Mouse (Mus musculus) erythroblast, embryonic 14.5 days (primary cell): Measurements from ENCODE around the gene Rexo5. TPM values are rescaled to one million over a fixed set of nuclear protein-coding genes. Genes with fewer than 3 reads are reported as not detected.

Experiments used
- H3K27me3 ChIP-seq: 2 replicates; pipeline ENCODE4 v1.6.1; 2012; ENCODE audit warnings: inconsistent platforms; ENCODE audit not compliant: control insufficient read depth
- H3K36me3 ChIP-seq: 2 replicates; pipeline ENCODE4 v1.6.1; 2012; ENCODE audit warnings: mild to moderate bottlenecking, inconsistent platforms; ENCODE audit not compliant: control insufficient read depth
- H3K4me1 ChIP-seq: 2 replicates; pipeline ENCODE4 v1.6.1; 2012; ENCODE audit warnings: inconsistent platforms; ENCODE audit not compliant: control insufficient read depth
- H3K4me3 ChIP-seq: replicated peaks from 2 replicates; pipeline ENCODE3; 2012; ENCODE audit warnings: moderate library complexity, mild to moderate bottlenecking, inconsistent platforms
- H3K9me3 ChIP-seq: 2 replicates; pipeline ENCODE4 v1.6.1; 2012; ENCODE audit warnings: low read length, inconsistent platforms, mixed read lengths; ENCODE audit not compliant: control insufficient read depth
- GATA1 ChIP-seq: IDR thresholded peaks from 2 replicates; pipeline ENCODE4 v1.6.1; 2012; ENCODE audit warnings: low read length, inconsistent platforms, mixed read lengths
- TAL1 ChIP-seq: IDR thresholded peaks from 3 replicates; pipeline ENCODE4 v1.6.1; 2012; ENCODE audit warnings: low read length, inconsistent platforms, mixed read lengths
- polyA plus RNA-seq: library from polyadenylated mRNA; stranded (reverse); fragments of >175 nt; gene quantifications from 2 replicates; pipeline ENCODE4 v1.2.3, GENCODE M21; 2012

Rexo5 gene
- polyA plus RNA-seq, 1 experiment = 0.24 TPM

GRCm38 (mm10) chr7:119808723-119809122 lies 14.9 kb downstream of the Rexo5 start:
- Histone ChIP-seq H3K27me3 (no peaks in the 10 kb centered on the region), H3K36me3 (peaks cover 57% of the 10 kb centered on the region), H3K4me3 (no peak overlapping the region)

DNA sequence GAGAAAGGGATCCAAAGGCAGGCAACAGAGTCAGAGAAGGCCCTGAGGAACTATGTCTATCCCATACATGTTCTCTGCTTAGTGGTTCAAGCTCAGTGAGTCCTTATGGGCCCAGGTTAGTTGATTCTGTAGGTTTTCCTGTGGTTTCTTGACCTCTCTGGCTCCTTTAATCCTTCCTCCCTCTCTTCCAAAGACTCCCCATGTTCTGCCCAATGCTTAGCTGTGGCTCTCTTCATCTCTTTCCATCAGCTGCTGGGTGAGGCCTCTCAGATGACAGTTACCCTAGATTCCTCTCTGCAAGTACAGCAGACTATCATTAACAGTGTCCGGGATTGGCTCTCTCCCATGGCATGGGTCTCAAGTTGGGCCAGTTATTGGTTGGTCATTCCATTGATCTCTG lies 41.6 kb downstream of the Rexo5 start:
- H3K4me1 ChIP-seq = no peaks in the 10 kb centered on the region
- no peaks in the 10 kb centered on the region for H3K27me3 ChIP-seq
- TF ChIP-seq GATA1 (no peak), TAL1 (no peak)
- no peaks in the 10 kb centered on the region for H3K9me3 ChIP-seq
- peaks cover 29% of the 10 kb centered on the region for H3K36me3 ChIP-seq
- no peak overlapping the region for H3K4me3 ChIP-seq

More at GRCm38 (mm10) chr7:119808723-119809122, 14.9 kb downstream of the Rexo5 start:
- TF ChIP-seq GATA1 (no peak), TAL1 (no peak)
- Histone ChIP-seq H3K4me1 (no peaks in the 10 kb centered on the region), H3K9me3 (no peaks in the 10 kb centered on the region)

DNA sequence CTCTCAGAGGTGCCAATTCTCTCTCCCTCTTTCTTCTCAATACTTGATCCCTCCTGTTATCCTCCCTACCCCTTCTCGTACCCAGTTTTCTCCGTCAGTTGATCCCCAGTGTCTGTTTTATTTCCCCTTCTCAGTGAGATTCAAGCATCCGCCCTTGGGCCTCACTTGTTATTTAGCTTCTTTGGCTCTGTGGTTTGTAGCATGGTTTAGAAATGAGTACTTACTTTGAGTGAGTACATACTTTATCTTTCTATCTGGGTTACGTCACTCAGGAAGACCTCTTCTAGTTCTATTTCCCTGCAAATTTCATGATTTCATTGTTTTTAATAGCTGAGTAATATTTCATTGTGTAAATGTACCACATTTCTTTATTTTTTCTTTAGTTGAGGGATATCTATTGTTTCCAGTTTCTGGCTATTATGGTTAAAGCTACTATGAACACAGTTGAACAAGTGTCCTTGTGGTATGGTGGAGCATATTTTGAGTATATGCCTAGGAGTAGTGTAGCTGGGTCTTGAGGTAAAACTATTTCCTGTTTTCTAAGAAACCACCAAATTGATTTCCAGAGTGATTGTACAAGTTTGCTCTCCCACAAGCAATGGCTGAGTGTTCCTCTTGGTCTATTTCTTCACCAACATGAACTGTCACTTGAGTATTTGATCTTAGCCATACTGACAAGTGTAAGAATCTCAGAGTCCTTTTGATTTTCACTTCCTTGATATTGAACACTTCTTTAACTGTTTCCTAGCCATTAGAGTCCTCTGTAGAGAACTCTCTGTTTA lies 42.4 kb downstream of the Rexo5 start:
- H3K27me3 ChIP-seq = no peaks in the 10 kb centered on the region
- H3K4me1 ChIP-seq = no peaks in the 10 kb centered on the region
- peaks cover 25% of the 10 kb centered on the region for H3K36me3 ChIP-seq
- no peaks in the 10 kb centered on the region for H3K9me3 ChIP-seq
- no peak for TF ChIP-seq TAL1
- TF ChIP-seq GATA1 = no peak
- H3K4me3 ChIP-seq = no peak overlapping the region

DNA sequence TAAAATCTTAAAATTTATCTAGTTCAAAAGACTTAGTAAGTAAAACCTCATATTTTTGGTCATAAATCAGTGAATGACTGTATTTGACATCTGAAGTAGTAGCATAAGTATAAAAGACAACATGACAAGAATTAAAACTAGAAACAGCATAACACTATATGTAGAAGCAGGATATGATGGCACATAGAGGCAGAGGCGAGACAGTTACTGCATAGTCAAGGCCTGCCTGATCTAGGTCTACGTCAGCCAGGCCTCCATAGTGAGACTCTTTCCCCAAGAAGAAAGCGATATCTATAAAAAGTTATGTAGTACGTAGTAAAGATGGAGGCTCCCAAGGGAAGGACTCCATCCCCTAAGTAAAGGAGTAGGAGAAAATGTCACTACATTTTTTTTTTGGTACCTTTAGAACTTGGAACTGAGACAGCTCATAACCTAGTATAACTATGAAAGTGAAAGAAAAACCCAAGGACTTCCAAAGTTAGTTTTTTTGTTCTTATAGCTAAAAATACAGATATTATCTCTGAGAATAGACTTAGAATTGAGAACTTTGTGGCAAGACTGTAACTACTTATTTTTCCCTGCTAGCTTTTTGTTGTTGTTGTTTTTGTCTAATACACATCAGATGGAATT lies 48.1 kb downstream of the Rexo5 start:
- peaks cover 40% of the 10 kb centered on the region for H3K36me3 ChIP-seq
- no peak for TF ChIP-seq TAL1
- no peak for TF ChIP-seq GATA1
- H3K4me3 ChIP-seq = no peak overlapping the region

GRCm38 (mm10) chr7:119845541-119845940 lies 51.7 kb downstream of the Rexo5 start:
- peaks cover 5% of the 10 kb centered on the region for H3K4me1 ChIP-seq
- TF ChIP-seq GATA1 (no peak), TAL1 (no peak)
- no peaks in the 10 kb centered on the region for H3K27me3 ChIP-seq
- no peak overlapping the region for H3K4me3 ChIP-seq
- H3K9me3 ChIP-seq = no peaks in the 10 kb centered on the region
- H3K36me3 ChIP-seq = peaks cover 61% of the 10 kb centered on the region

More for the DNA sequence above, 48.1 kb downstream of the Rexo5 start:
- Histone ChIP-seq H3K9me3 (no peaks in the 10 kb centered on the region), H3K4me1 (peaks cover 5% of the 10 kb centered on the region), H3K27me3 (no peaks in the 10 kb centered on the region)

GRCm38 (mm10) chr7:119847396-119847795 lies 53.6 kb downstream of the Rexo5 start:
- Histone ChIP-seq H3K36me3 (peaks cover 65% of the 10 kb centered on the region), H3K9me3 (no peaks in the 10 kb centered on the region), H3K4me3 (no peak overlapping the region), H3K27me3 (no peaks in the 10 kb centered on the region), H3K4me1 (peaks cover 5% of the 10 kb centered on the region)
- TF ChIP-seq GATA1 (no peak), TAL1 (no peak)

DNA sequence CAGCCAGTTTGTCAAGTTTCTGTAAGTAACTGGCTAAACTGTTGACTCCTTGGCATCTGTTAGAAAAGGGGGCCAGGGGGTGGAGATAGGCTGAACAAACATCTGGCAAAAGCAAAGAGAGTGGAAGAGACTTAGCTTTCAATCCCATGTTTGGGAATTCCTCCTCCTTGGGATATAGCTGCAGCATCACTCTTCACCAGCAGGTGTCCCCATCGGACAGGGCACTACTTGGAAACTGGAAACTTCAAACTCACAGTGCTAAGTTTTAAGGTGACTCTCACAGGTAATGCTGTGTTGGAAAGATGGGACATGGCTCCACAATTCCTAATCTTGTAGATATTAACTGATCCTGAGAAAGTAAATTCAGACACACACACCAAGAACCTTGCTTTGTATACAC lies 55.3 kb downstream of the Rexo5 start:
- Histone ChIP-seq H3K9me3 (no peaks in the 10 kb centered on the region), H3K4me1 (peaks cover 9% of the 10 kb centered on the region), H3K4me3 (no peak overlapping the region), H3K27me3 (no peaks in the 10 kb centered on the region), H3K36me3 (peaks cover 60% of the 10 kb centered on the region)
- TF ChIP-seq TAL1 (no peak), GATA1 (no peak)

DNA sequence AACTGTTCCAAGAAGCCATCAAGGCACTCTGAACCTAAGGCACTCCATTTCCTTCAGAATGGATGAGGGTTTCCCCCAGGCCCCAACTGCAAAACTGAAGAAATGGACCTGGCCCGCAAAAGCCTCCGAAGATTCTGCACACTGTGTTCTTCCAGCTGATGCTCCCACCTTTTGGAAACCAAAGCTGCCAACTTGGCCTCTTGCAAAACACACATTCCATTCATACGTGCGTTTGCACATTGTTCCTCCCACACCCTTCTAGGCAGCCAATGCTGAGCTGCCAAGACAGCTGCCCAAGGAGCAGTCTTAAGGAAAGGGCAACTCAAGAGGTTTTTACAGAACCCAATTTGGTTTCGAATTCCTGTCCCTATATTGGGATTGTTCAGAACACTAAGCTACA lies 56.9 kb downstream of the Rexo5 start:
- peaks cover 12% of the 10 kb centered on the region for H3K4me1 ChIP-seq
- no peaks in the 10 kb centered on the region for H3K27me3 ChIP-seq
- H3K9me3 ChIP-seq = no peaks in the 10 kb centered on the region
- TF ChIP-seq TAL1 = no peak
- no peak for TF ChIP-seq GATA1
- H3K36me3 ChIP-seq = peaks cover 47% of the 10 kb centered on the region
- no peak overlapping the region for H3K4me3 ChIP-seq

GRCm38 (mm10) chr7:119852494-119852893 lies 58.7 kb downstream of the Rexo5 start:
- Histone ChIP-seq H3K9me3 (no peaks in the 10 kb centered on the region), H3K36me3 (peaks cover 40% of the 10 kb centered on the region)
- TF ChIP-seq GATA1 (no peak), TAL1 (no peak)

More at GRCm38 (mm10) chr7:119852494-119852893, 58.7 kb downstream of the Rexo5 start:
- no peak overlapping the region for H3K4me3 ChIP-seq
- H3K4me1 ChIP-seq = peaks cover 12% of the 10 kb centered on the region
- H3K27me3 ChIP-seq = no peaks in the 10 kb centered on the region
